Mouse (Mus musculus) heart, postnatal 10 days (tissue): ENCODE measurements around the gene Lpin1. TPM values are rescaled to one million over a fixed set of nuclear protein-coding genes. Genes with fewer than 3 reads are reported as not detected.

ENCODE experiments used
- DNase-seq, 2 experiments: peaks; one replicate each; pipeline ENCODE4 v3.0.0; 2021
- intact Hi-C: fragments of 180-260 bp; cut with DNase I; formaldehyde crosslinking; loops from one replicate; pipeline ENCODE4 v1.15.1; 2025
- total RNA-seq, 2 experiments: library from RNA; stranded (reverse); gene quantifications; 2 replicates each; pipeline ENCODE4 v1.2.3; 2021

Lpin1 gene
- total RNA-seq, 2 experiments from 2014 or later: 65.1 to 106 TPM

GRCm38 (mm10) chr12:16620230-16620629, 9.5 kb upstream of the Lpin1 start:
- no peak for DNase-seq
- intact Hi-C loops: no loop called here

- DNase-seq: no peak
- intact Hi-C loops: no loop called here
These were observed 8.7 kb upstream of the Lpin1 start for GRCm38 (mm10) chr12:16619453-16619852.

- peak; percentile 89 to 91 for DNase-seq
- intact Hi-C loops: no loop called here
These were observed 7.9 kb upstream of the Lpin1 start for GRCm38 (mm10) chr12:16618512-16619274.

- intact Hi-C loops: loop anchor here (2.0 kb wide), 1 partner anchor 21 kb away; no protein-coding TSS in a partner anchor
These were observed 5.0 kb upstream of the Lpin1 start for GRCm38 (mm10) chr12:16615738-16616137.

GRCm38 (mm10) chr12:16614556-16614955, 3.8 kb upstream of the Lpin1 start:
- no peak for DNase-seq
- intact Hi-C loops: loop anchor here (2.0 kb wide), 1 partner anchor 20 kb away; no protein-coding TSS in a partner anchor

More at GRCm38 (mm10) chr12:16615738-16616137, 5.0 kb upstream of the Lpin1 start:
- no peak for DNase-seq

- intact Hi-C loops: no loop called here
These were observed 5.1 kb downstream of the Lpin1 start for GRCm38 (mm10) chr12:16605624-16606023.

GRCm38 (mm10) chr12:16602271-16602670, 8.5 kb downstream of the Lpin1 start:
- intact Hi-C loops: no loop called here
- DNase-seq: no peak

More at GRCm38 (mm10) chr12:16605624-16606023, 5.1 kb downstream of the Lpin1 start:
- DNase-seq: no peak

GRCm38 (mm10) chr12:16600374-16600773, 10.4 kb downstream of the Lpin1 start:
- DNase-seq: no peak
- intact Hi-C loops: no loop called here

GRCm38 (mm10) chr12:16599359-16599758, 11.4 kb downstream of the Lpin1 start:
- intact Hi-C loops: no loop called here
- no peak for DNase-seq

- intact Hi-C loops: loop anchor here (2.0 kb wide), 1 partner anchor 21 kb away; no protein-coding TSS in a partner anchor
- DNase-seq: no peak
These were observed 17.0 kb downstream of the Lpin1 start for GRCm38 (mm10) chr12:16593761-16594160.

GRCm38 (mm10) chr12:16593014-16593413, 17.8 kb downstream of the Lpin1 start:
- intact Hi-C loops: no loop called here
- DNase-seq: no peak

- no peak for DNase-seq
- intact Hi-C loops: no loop called here
These were observed 18.3 kb downstream of the Lpin1 start for GRCm38 (mm10) chr12:16592451-16592850.

- DNase-seq: peak; percentile 86 to 88
- intact Hi-C loops: no loop called here
These were observed 19.1 kb downstream of the Lpin1 start for GRCm38 (mm10) chr12:16591453-16592200.

GRCm38 (mm10) chr12:16589966-16590365, 20.8 kb downstream of the Lpin1 start:
- no peak for DNase-seq
- intact Hi-C loops: loop anchor here (5.0 kb wide), 1 partner anchor 42 kb away; no protein-coding TSS in a partner anchor

GRCm38 (mm10) chr12:16589204-16589949, 21.4 kb downstream of the Lpin1 start:
- DNase-seq: peak; percentile 94 to 96
- intact Hi-C loops: loop anchor here (5.0 kb wide), 1 partner anchor 43 kb away; no protein-coding TSS in a partner anchor

GRCm38 (mm10) chr12:16588396-16589042, 22.2 kb downstream of the Lpin1 start:
- intact Hi-C loops: loop anchor here (5.0 kb wide), 1 partner anchor 44 kb away; no protein-coding TSS in a partner anchor
- DNase-seq: peak; percentile 45 to 49

- intact Hi-C loops: loop anchor here (5.0 kb wide), 1 partner anchor 45 kb away; no protein-coding TSS in a partner anchor
- DNase-seq: no peak
These were observed 23.0 kb downstream of the Lpin1 start for GRCm38 (mm10) chr12:16587767-16588166.

- no peak for DNase-seq
- intact Hi-C loops: loop anchor here (5.0 kb wide), 1 partner anchor 45 kb away; no protein-coding TSS in a partner anchor
These were observed 23.7 kb downstream of the Lpin1 start for GRCm38 (mm10) chr12:16587111-16587510.

- DNase-seq: peak in 1 of 2 experiments; percentile 48
- intact Hi-C loops: loop anchor here (5.0 kb wide), 1 partner anchor 47 kb away; no protein-coding TSS in a partner anchor
These were observed 25.8 kb downstream of the Lpin1 start for GRCm38 (mm10) chr12:16584964-16585363.
